Mouse (Mus musculus): ENCODE data around the gene Themis2. TPM values are rescaled to one million over a fixed set of nuclear protein-coding genes. Genes with fewer than 3 reads are reported as not detected.

Gene Themis2
- polyA plus RNA-seq, 1 experiment: 11.4 TPM

DNA sequence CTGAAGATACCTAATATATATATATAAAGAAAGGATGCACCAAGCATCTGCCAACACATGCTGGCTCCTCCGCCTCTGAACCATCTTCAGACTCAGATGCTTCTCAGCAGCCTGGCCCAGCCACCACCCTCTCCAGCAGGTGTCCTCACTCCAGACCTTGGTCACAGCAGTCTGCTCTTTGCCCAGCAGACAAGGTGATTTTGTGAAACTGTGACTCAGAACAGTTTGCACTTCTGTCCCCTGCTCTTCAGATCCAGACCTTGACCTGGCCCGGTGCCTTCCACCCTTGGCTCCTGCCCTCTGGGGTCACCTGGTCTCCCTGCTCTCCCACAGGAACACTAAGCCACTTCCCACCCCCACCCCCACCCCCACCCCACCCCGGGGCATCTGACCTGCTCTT lies 60.3 kb downstream of the Themis2 start:
- Histone ChIP-seq H3K36me3 (ENCODE audit: control insufficient read depth, insufficient read depth, low read length) (no peaks in the 10 kb centered on the region), H3K4me1 (replicated peaks; ENCODE audit: control insufficient read depth, insufficient read depth, low read length) (peaks cover 18% of the 10 kb centered on the region), H3K4me3 (ENCODE audit: control insufficient read depth, insufficient read depth, low read length) (no peak overlapping the region), H3K27me3 (ENCODE audit: control insufficient read depth, insufficient read depth, low read length) (no peaks in the 10 kb centered on the region), H3K27ac (ENCODE audit: control insufficient read depth, insufficient read depth, low read length) (no peak overlapping the region)
- WGBS: 75% methylated on average over 3 of the region's 3 CpGs
- TF ChIP-seq POLR2A (IDR thresholded peaks at IDR 0.05; ENCODE audit: control insufficient read depth, extremely low read depth, insufficient read depth, low read length, poor library complexity) (no peak), CTCF (IDR thresholded peaks at IDR 0.05; ENCODE audit: borderline replicate concordance, control insufficient read depth, extremely low read depth, insufficient read depth, low read length, poor library complexity) (no peak)
- DNase-seq: no peak

DNA sequence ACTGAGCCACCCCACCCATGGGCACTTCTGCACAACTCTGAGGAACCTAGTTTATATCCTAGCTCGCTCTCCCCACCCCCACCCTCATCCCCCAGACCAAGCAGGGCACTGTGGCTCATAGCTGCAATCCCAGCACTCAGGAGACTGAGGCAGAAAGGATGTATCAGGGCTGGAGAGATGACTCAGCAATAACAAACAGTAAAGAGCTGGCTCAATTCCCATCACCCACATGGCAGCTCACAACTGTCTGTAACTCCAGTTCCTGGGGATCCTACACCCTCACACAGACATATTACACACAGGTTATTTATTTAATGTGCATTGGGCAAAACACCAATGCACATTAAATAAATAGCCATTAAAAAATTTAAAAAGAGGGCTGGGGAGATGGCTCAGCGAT lies 60.8 kb downstream of the Themis2 start:
- 90% methylated on average over 2 of the region's 2 CpGs for WGBS
- Histone ChIP-seq H3K27ac (ENCODE audit: control insufficient read depth, insufficient read depth, low read length) (no peak overlapping the region), H3K4me1 (replicated peaks; ENCODE audit: control insufficient read depth, insufficient read depth, low read length) (peaks cover 18% of the 10 kb centered on the region), H3K4me3 (ENCODE audit: control insufficient read depth, insufficient read depth, low read length) (no peak overlapping the region), H3K36me3 (ENCODE audit: control insufficient read depth, insufficient read depth, low read length) (no peaks in the 10 kb centered on the region), H3K27me3 (ENCODE audit: control insufficient read depth, insufficient read depth, low read length) (no peaks in the 10 kb centered on the region)
- TF ChIP-seq POLR2A (IDR thresholded peaks at IDR 0.05; ENCODE audit: control insufficient read depth, extremely low read depth, insufficient read depth, low read length, poor library complexity) (no peak), CTCF (IDR thresholded peaks at IDR 0.05; ENCODE audit: borderline replicate concordance, control insufficient read depth, extremely low read depth, insufficient read depth, low read length, poor library complexity) (no peak)
- DNase-seq: no peak

DNA sequence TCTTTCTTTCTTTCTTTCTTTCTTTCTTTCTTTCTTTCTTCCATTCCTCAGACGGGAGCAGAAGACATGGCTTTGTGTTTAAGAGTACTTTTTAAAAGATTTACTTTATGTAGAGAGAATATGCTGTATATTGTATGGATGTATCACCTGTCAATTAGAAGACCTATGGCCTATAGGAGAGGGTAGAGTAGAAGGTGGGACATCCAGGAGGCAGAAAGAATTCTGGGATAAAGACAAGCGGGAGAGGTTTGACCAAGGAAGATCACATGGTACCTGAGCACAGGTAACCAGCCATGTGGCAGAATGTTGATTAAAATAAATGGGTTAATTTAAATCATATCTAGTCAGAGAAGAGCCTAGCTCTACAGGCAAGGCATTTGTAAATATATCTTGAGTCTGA lies 61.4 kb downstream of the Themis2 start:
- Histone ChIP-seq H3K36me3 (ENCODE audit: control insufficient read depth, insufficient read depth, low read length) (no peaks in the 10 kb centered on the region), H3K4me1 (replicated peaks; ENCODE audit: control insufficient read depth, insufficient read depth, low read length) (peaks cover 18% of the 10 kb centered on the region)
- 97% methylated on average over 2 of the region's 2 CpGs for WGBS

DNA sequence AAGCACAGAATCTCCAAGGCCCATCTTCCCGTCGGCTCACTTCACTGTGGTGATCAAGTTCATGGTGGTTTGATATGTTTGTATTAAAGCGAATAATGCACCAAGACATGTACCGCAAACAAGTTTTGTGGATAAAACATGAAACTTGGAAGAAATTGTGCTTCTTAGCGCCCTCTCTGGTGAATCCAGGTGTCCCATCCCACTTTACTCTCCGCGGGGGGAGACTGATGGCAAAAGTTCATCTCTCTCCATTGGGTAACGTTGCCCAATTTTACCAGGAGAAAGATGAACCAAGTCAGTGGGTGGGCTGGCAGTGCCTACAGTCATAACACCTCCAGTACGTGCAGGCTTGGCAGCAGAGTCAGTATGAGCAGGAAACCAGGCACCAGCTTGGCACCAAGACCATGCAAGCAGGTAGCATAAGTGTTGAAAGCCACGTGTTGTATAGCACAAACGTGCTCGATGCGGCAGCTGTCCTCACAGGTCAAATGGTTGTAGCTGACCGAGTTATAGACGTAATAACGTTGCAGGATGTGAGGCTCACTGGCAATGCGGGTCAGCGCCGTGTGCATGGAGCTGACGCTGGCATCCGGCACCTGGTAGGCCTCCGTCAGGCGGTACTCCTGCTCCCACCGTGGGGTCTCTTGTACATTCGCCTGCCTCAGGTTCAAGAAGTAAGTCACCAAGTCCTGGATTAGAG lies 63.0 kb downstream of the Themis2 start:
- H3K36me3 ChIP-seq (ENCODE audit: control insufficient read depth, insufficient read depth, low read length): no peaks in the 10 kb centered on the region
- DNase-seq: no peak
- no peak for TF ChIP-seq POLR2A (IDR thresholded peaks at IDR 0.05; ENCODE audit: control insufficient read depth, extremely low read depth, insufficient read depth, low read length, poor library complexity)
- no peak for TF ChIP-seq CTCF (IDR thresholded peaks at IDR 0.05; ENCODE audit: borderline replicate concordance, control insufficient read depth, extremely low read depth, insufficient read depth, low read length, poor library complexity)
- 0 out of 2 replicates have a peak overlapping the region, but pooled peaks have one; percentile 5 for H3K27ac ChIP-seq (ENCODE audit: control insufficient read depth, insufficient read depth, low read length)
- H3K4me3 ChIP-seq (ENCODE audit: control insufficient read depth, insufficient read depth, low read length): no peak overlapping the region
- peaks cover 20% of the 10 kb centered on the region for H3K4me1 ChIP-seq (replicated peaks; ENCODE audit: control insufficient read depth, insufficient read depth, low read length)
- WGBS: 95% methylated on average over 25 of the region's 25 CpGs
- H3K27me3 ChIP-seq (ENCODE audit: control insufficient read depth, insufficient read depth, low read length): no peaks in the 10 kb centered on the region

More for the DNA sequence above, 61.4 kb downstream of the Themis2 start:
- no peak for TF ChIP-seq CTCF (IDR thresholded peaks at IDR 0.05; ENCODE audit: borderline replicate concordance, control insufficient read depth, extremely low read depth, insufficient read depth, low read length, poor library complexity)
- Histone ChIP-seq H3K27me3 (ENCODE audit: control insufficient read depth, insufficient read depth, low read length) (no peaks in the 10 kb centered on the region), H3K27ac (ENCODE audit: control insufficient read depth, insufficient read depth, low read length) (no peak overlapping the region), H3K4me3 (ENCODE audit: control insufficient read depth, insufficient read depth, low read length) (no peak overlapping the region)
- DNase-seq: no peak

DNA sequence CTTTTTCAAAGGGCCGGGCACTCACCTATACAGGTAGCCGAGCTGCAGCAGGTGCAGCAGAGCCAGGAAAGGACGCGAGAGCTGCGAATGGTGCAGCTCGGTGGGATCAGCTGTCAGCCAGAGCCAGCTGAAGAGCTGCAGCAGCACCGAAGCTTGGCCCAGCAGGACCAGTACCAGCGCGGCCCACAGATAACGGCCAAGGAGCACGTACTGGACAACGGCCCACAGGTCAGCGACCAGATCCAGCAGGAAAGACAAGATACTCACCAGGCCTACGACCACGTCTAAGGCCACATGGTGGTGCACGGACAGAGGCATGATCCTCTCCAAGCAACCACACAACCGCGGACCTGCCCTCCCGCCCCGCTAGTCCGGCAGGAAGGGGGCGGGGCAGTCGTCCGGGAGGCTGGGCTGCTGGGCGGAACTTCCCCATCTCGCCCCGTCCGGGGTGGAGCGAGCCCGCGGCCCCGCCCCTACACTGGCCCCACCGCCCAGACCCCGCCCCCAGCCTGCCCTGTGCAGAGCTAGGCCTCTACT lies 64.0 kb downstream of the Themis2 start, which contains the start of gene Xkr8:
Gene Xkr8 (minus strand): TSS at position 399 of the 537 bp plus-strand sequence.
- Histone ChIP-seq H3K27me3 (ENCODE audit: control insufficient read depth, insufficient read depth, low read length) (no peaks in the 10 kb centered on the region), H3K4me1 (replicated peaks; ENCODE audit: control insufficient read depth, insufficient read depth, low read length) (peaks cover 26% of the 10 kb centered on the region), H3K4me3 (ENCODE audit: control insufficient read depth, insufficient read depth, low read length) (peak within 1 kb of the TSS; percentile 68), H3K36me3 (ENCODE audit: control insufficient read depth, insufficient read depth, low read length) (no peaks in the 10 kb centered on the region), H3K27ac (ENCODE audit: control insufficient read depth, insufficient read depth, low read length) (0 out of 2 replicates have a peak within 1 kb of the TSS, but pooled peaks have one; percentile 5)
- TF ChIP-seq POLR2A (IDR thresholded peaks at IDR 0.05; ENCODE audit: control insufficient read depth, extremely low read depth, insufficient read depth, low read length, poor library complexity) (0 out of 2 replicates have a peak, but pooled peaks have one; percentile 21), CTCF (IDR thresholded peaks at IDR 0.05; ENCODE audit: borderline replicate concordance, control insufficient read depth, extremely low read depth, insufficient read depth, low read length, poor library complexity) (no peak)
- peak; percentile 88 for DNase-seq
- WGBS: 2% methylated on average over 34 of the region's 34 CpGs

Other genes with a start within 250 kb of the Themis2 start
- gene Ptafr, start 232.3 kb downstream of the Themis2 start, polyA plus RNA-seq (2012; rRNA removed): 7.1 and 8.5 TPM in 2 replicates
- 58.6 and 63.6 TPM in 2 replicates for gene Eya3, start 157.4 kb downstream of the Themis2 start, polyA plus RNA-seq (2012; rRNA removed)
- gene Xkr8, start 63.8 kb downstream of the Themis2 start, polyA plus RNA-seq (2012; rRNA removed): 4.4 and 7.5 TPM in 2 replicates
- gene Smpdl3b, start 39.1 kb downstream of the Themis2 start, polyA plus RNA-seq (2012; rRNA removed): 1.5 and 2.3 TPM in 2 replicates
- gene Rpa2, start 28.1 kb downstream of the Themis2 start, polyA plus RNA-seq (2012; rRNA removed): 52.5 and 61.4 TPM in 2 replicates
- gene Ppp1r8, start 46.8 kb upstream of the Themis2 start, polyA plus RNA-seq (2012; rRNA removed): 65.9 and 74.4 TPM in 2 replicates
- 14.0 and 16.1 TPM in 2 replicates for gene Stx12, start 88.1 kb upstream of the Themis2 start, polyA plus RNA-seq (2012; rRNA removed)
- gene Fam76a, start 126.2 kb upstream of the Themis2 start, polyA plus RNA-seq (2012; rRNA removed): 15.0 and 15.1 TPM in 2 replicates
- 15.3 and 15.8 TPM in 2 replicates for gene Fgr, start 177.7 kb upstream of the Themis2 start, polyA plus RNA-seq (2012; rRNA removed)
- 59.8 and 78.9 TPM in 2 replicates for gene Ahdc1, start 214.9 kb upstream of the Themis2 start, polyA plus RNA-seq (2012; rRNA removed)